Mouse (Mus musculus): Measurements from ENCODE around the gene Habp2. TPM values are rescaled to one million over a fixed set of nuclear protein-coding genes. Genes with fewer than 3 reads are reported as not detected.

Gene Habp2
- polyA plus RNA-seq, 1 experiment from 2014 or later, result not detected

GRCm38 (mm10) chr19:56363721-56364460, 77.0 kb downstream of the Habp2 start:
- WGBS, result 52% methylated on average over 15 of the region's 15 CpGs
- Histone ChIP-seq H3K4me2 (no peak overlapping the region), H3K36me3 (no peaks in the 10 kb centered on the region), H3K9me3 (no peaks in the 10 kb centered on the region), H3K27me3 (0 out of 2 replicates have a peak, but pooled peaks cover 3% of the 10 kb centered on the region), H3K4me1 (replicated peaks) (peaks cover 11% of the 10 kb centered on the region), H3K27ac (no peak overlapping the region), H3K4me3 (replicated peaks) (no peak overlapping the region), H3K9ac (replicated peaks) (no peak overlapping the region)
- no peak for ATAC-seq (ENCODE audit: insufficient number of reproducible peaks, insufficient read depth, low FRiP score, low TSS enrichment, low read depth)

GRCm38 (mm10) chr19:56364563-56364962, 77.6 kb downstream of the Habp2 start:
- Histone ChIP-seq H3K36me3 (no peaks in the 10 kb centered on the region), H3K4me2 (no peak overlapping the region), H3K4me3 (replicated peaks) (no peak overlapping the region), H3K9me3 (no peaks in the 10 kb centered on the region), H3K9ac (replicated peaks) (no peak overlapping the region), H3K27ac (no peak overlapping the region), H3K27me3 (0 out of 2 replicates have a peak, but pooled peaks cover 3% of the 10 kb centered on the region), H3K4me1 (replicated peaks) (peaks cover 11% of the 10 kb centered on the region)
- whole genome bisulfite sequencing, result 61% methylated on average over 8 of the region's 8 CpGs
- ATAC-seq (ENCODE audit: insufficient number of reproducible peaks, insufficient read depth, low FRiP score, low TSS enrichment, low read depth), result no peak

- 87% methylated on average over 11 of the region's 11 CpGs for WGBS
- ATAC-seq (ENCODE audit: insufficient number of reproducible peaks, insufficient read depth, low FRiP score, low TSS enrichment, low read depth), result no peak
- no peaks in the 10 kb centered on the region for H3K9me3 ChIP-seq
- no peak overlapping the region for H3K9ac ChIP-seq (replicated peaks)
- H3K36me3 ChIP-seq, result no peaks in the 10 kb centered on the region
- 0 out of 2 replicates have a peak, but pooled peaks cover 3% of the 10 kb centered on the region for H3K27me3 ChIP-seq
- peaks cover 11% of the 10 kb centered on the region for H3K4me1 ChIP-seq (replicated peaks)
- no peak overlapping the region for H3K4me2 ChIP-seq
- no peak overlapping the region for H3K27ac ChIP-seq
- H3K4me3 ChIP-seq (replicated peaks), result no peak overlapping the region
These were observed 79.2 kb downstream of the Habp2 start for GRCm38 (mm10) chr19:56366168-56366567.

GRCm38 (mm10) chr19:56366625-56367024, 79.7 kb downstream of the Habp2 start:
- WGBS, result 85% methylated on average over 9 of the region's 9 CpGs
- no peak overlapping the region for H3K27ac ChIP-seq
- H3K4me1 ChIP-seq (replicated peaks), result peaks cover 12% of the 10 kb centered on the region
- H3K36me3 ChIP-seq, result no peaks in the 10 kb centered on the region
- H3K27me3 ChIP-seq, result 0 out of 2 replicates have a peak, but pooled peaks cover 3% of the 10 kb centered on the region
- H3K4me3 ChIP-seq (replicated peaks), result no peak overlapping the region
- no peak for ATAC-seq (ENCODE audit: insufficient number of reproducible peaks, insufficient read depth, low FRiP score, low TSS enrichment, low read depth)
- no peak overlapping the region for H3K4me2 ChIP-seq
- no peaks in the 10 kb centered on the region for H3K9me3 ChIP-seq
- no peak overlapping the region for H3K9ac ChIP-seq (replicated peaks)

GRCm38 (mm10) chr19:56367778-56368177, 80.8 kb downstream of the Habp2 start:
- H3K9ac ChIP-seq (replicated peaks), result no peak overlapping the region
- WGBS, result 74% methylated on average over 7 of the region's 7 CpGs
- H3K27ac ChIP-seq, result no peak overlapping the region
- 0 out of 2 replicates have a peak, but pooled peaks cover 3% of the 10 kb centered on the region for H3K27me3 ChIP-seq
- H3K9me3 ChIP-seq, result no peaks in the 10 kb centered on the region
- no peak for ATAC-seq (ENCODE audit: insufficient number of reproducible peaks, insufficient read depth, low FRiP score, low TSS enrichment, low read depth)
- peaks cover 18% of the 10 kb centered on the region for H3K4me1 ChIP-seq (replicated peaks)
- no peak overlapping the region for H3K4me3 ChIP-seq (replicated peaks)
- H3K4me2 ChIP-seq, result no peak overlapping the region
- H3K36me3 ChIP-seq, result no peaks in the 10 kb centered on the region

GRCm38 (mm10) chr19:56368912-56369311, 82.0 kb downstream of the Habp2 start:
- Histone ChIP-seq H3K27me3 (no peaks in the 10 kb centered on the region), H3K36me3 (no peaks in the 10 kb centered on the region), H3K4me1 (replicated peaks) (peaks cover 16% of the 10 kb centered on the region), H3K4me2 (no peak overlapping the region), H3K4me3 (replicated peaks) (no peak overlapping the region), H3K9me3 (no peaks in the 10 kb centered on the region), H3K9ac (replicated peaks) (no peak overlapping the region), H3K27ac (no peak overlapping the region)
- WGBS, result 90% methylated on average over 7 of the region's 7 CpGs
- no peak for ATAC-seq (ENCODE audit: insufficient number of reproducible peaks, insufficient read depth, low FRiP score, low TSS enrichment, low read depth)

Other genes with a start within 250 kb of the Habp2 start
- 0.38 and 0.61 TPM in 2 replicates for gene Nrap, start 102.9 kb downstream of the Habp2 start, polyA plus RNA-seq (2016; fragmentation: Nextera tagmentation; extraction: Ambion mirVana)
- gene Casp7, start 110.0 kb downstream of the Habp2 start, polyA plus RNA-seq (2016; fragmentation: Nextera tagmentation; extraction: Ambion mirVana), result 29.8 and 31.5 TPM in 2 replicates
- 0.20 and 0.25 TPM in 2 replicates for gene Plekhs1, start 174.5 kb downstream of the Habp2 start, polyA plus RNA-seq (2016; fragmentation: Nextera tagmentation; extraction: Ambion mirVana)